Mouse (Mus musculus) lung, adult 2 months (tissue): ENCODE measurements around the gene Prss35.

Experiments
- CTCF ChIP-seq: fragments of 200-500 bp; IDR thresholded peaks from 2 replicates; pipeline ENCODE4 v1.5.1; 2011; ENCODE audit warnings: mild to moderate bottlenecking, low read length, control low read depth; ENCODE audit not compliant: insufficient read depth
- POLR2A ChIP-seq: fragments of 200-500 bp; IDR thresholded peaks from 2 replicates; pipeline ENCODE4 v1.6.1; 2011; ENCODE audit warnings: low read depth, mild to moderate bottlenecking, control low read depth, low read length, borderline replicate concordance; ENCODE audit errors: extremely low read depth

- no peak for TF ChIP-seq CTCF
- TF ChIP-seq POLR2A = no peak
Measured at GRCm38 (mm10) chr9:86725604-86726380, 17.7 kb upstream of the Prss35 start.
